Mouse (Mus musculus): Measurements from ENCODE around the gene Kcnj16. TPM values are rescaled to one million over a fixed set of nuclear protein-coding genes. Genes with fewer than 3 reads are reported as not detected.

Kcnj16 gene
- total and polyA plus RNA-seq, 3 experiments = not detected

GRCm38 (mm10) chr11:111042175-111042574 is 74.3 kb downstream of the Kcnj16 start:
- Histone ChIP-seq H3K79me2 (replicated peaks; ENCODE audit: control insufficient read depth, extremely low read depth, insufficient read depth, poor library complexity, severe bottlenecking) (no peaks in the 10 kb centered on the region), H3K4me1 (ENCODE audit: control insufficient read depth in 1 of 2, insufficient read depth in 2 of 2) (no peaks in the 10 kb centered on the region), H3K27me3 (replicated peaks) (no peaks in the 10 kb centered on the region), H3K9ac (ENCODE audit: insufficient read depth, low read depth) (no peak overlapping the region), H3K27ac (ENCODE audit: insufficient read depth, low read depth) (no peak overlapping the region), H3K4me3 (replicated peaks in 1 of 3; ENCODE audit: low read depth in 2 of 3, low read length in 2 of 3, poor library complexity in 1 of 3) (no peak overlapping the region), H3K36me3 (replicated peaks in 1 of 2; ENCODE audit: control insufficient read depth in 1 of 2, insufficient read depth in 1 of 2, low read length in 1 of 2) (no peaks in the 10 kb centered on the region), H3K4me2 (ENCODE audit: insufficient read depth, low read depth, poor library complexity, severe bottlenecking) (no peak overlapping the region), H3K9me3 (replicated peaks; ENCODE audit: low read length) (no peaks in the 10 kb centered on the region)
- DNase-seq (ENCODE audit: extremely low read depth) = peak; percentile 61
- dilution Hi-C loops (cut with MboI; ENCODE audit: extremely low pct_ligation_motif_present, extremely low pct_unique_long_range_greater_than_20kb, low sequenced_read_pairs) (no loop called here), in situ Hi-C loops (cut with MboI; ENCODE audit: low pct_ligation_motif_present, low pct_unique_long_range_greater_than_20kb, low sequenced_read_pairs) (loop anchor here (10.0 kb wide), 1 partner anchor 477 kb away; no protein-coding TSS in a partner anchor)
- TF ChIP-seq SMC3 (IDR thresholded peaks at IDR 0.05; ENCODE audit: low read depth, low read length) (peak; percentile 83), TBP (conservative IDR thresholded peaks at IDR 0.05; ENCODE audit: low read depth, low read length) (no peak), RAD21 (IDR thresholded peaks at IDR 0.05; ENCODE audit: low read depth, low read length) (peak; percentile 71), CTCF (conservative IDR thresholded peaks at IDR 0.05 in 1 of 2, IDR thresholded peaks at IDR 0.05 in 1 of 2; ENCODE audit: low read depth in 2 of 2, low read length in 2 of 2) (peak; percentile 68 to 72), UBTF (IDR thresholded peaks at IDR 0.05; ENCODE audit: low read depth, low read length) (no peak)

- no peak overlapping the region for H3K9ac ChIP-seq (ENCODE audit: insufficient read depth, low read depth)
- H3K9me3 ChIP-seq (replicated peaks; ENCODE audit: low read length) = no peaks in the 10 kb centered on the region
- H3K27me3 ChIP-seq (replicated peaks) = no peaks in the 10 kb centered on the region
- H3K27ac ChIP-seq (ENCODE audit: insufficient read depth, low read depth) = no peak overlapping the region
- no peak for DNase-seq (ENCODE audit: extremely low read depth)
- no peak overlapping the region for H3K4me2 ChIP-seq (ENCODE audit: insufficient read depth, low read depth, poor library complexity, severe bottlenecking)
- in situ Hi-C loops (cut with MboI; ENCODE audit: low pct_ligation_motif_present, low pct_unique_long_range_greater_than_20kb, low sequenced_read_pairs) (loop anchor here (10.0 kb wide), 1 partner anchor 478 kb away; no protein-coding TSS in a partner anchor), dilution Hi-C loops (cut with MboI; ENCODE audit: extremely low pct_ligation_motif_present, extremely low pct_unique_long_range_greater_than_20kb, low sequenced_read_pairs) (no loop called here)
- no peak for TF ChIP-seq GABPA (IDR thresholded peaks at IDR 0.05; ENCODE audit: insufficient replicate concordance, low read depth, low read length)
- H3K79me2 ChIP-seq (replicated peaks; ENCODE audit: control insufficient read depth, extremely low read depth, insufficient read depth, poor library complexity, severe bottlenecking) = no peaks in the 10 kb centered on the region
- H3K4me3 ChIP-seq (replicated peaks in 1 of 3; ENCODE audit: low read depth in 2 of 3, low read length in 2 of 3, poor library complexity in 1 of 3) = no peak overlapping the region
- no peaks in the 10 kb centered on the region for H3K36me3 ChIP-seq (replicated peaks in 1 of 2; ENCODE audit: control insufficient read depth in 1 of 2, insufficient read depth in 1 of 2, low read length in 1 of 2)
- no peaks in the 10 kb centered on the region for H3K4me1 ChIP-seq (ENCODE audit: control insufficient read depth in 1 of 2, insufficient read depth in 2 of 2)
These were observed 75.5 kb downstream of the Kcnj16 start for GRCm38 (mm10) chr11:111043298-111043697.

GRCm38 (mm10) chr11:111054252-111054651 is 86.4 kb downstream of the Kcnj16 start:
- H3K9ac ChIP-seq (ENCODE audit: insufficient read depth, low read depth) = no peak overlapping the region
- H3K4me3 ChIP-seq (replicated peaks in 1 of 3; ENCODE audit: low read depth in 2 of 3, low read length in 2 of 3, poor library complexity in 1 of 3) = no peak overlapping the region
- in situ Hi-C loops (cut with MboI; ENCODE audit: low pct_ligation_motif_present, low pct_unique_long_range_greater_than_20kb, low sequenced_read_pairs) (loop anchor here (25.0 kb wide), 2 partner anchors 383 to 692 kb away; no protein-coding TSS in a partner anchor), dilution Hi-C loops (cut with MboI; ENCODE audit: extremely low pct_ligation_motif_present, extremely low pct_unique_long_range_greater_than_20kb, low sequenced_read_pairs) (no loop called here)
- H3K27me3 ChIP-seq (replicated peaks) = no peaks in the 10 kb centered on the region
- no peak for DNase-seq (ENCODE audit: extremely low read depth)
- no peaks in the 10 kb centered on the region for H3K36me3 ChIP-seq (replicated peaks in 1 of 2; ENCODE audit: control insufficient read depth in 1 of 2, insufficient read depth in 1 of 2, low read length in 1 of 2)
- no peaks in the 10 kb centered on the region for H3K9me3 ChIP-seq (replicated peaks; ENCODE audit: low read length)
- H3K79me2 ChIP-seq (replicated peaks; ENCODE audit: control insufficient read depth, extremely low read depth, insufficient read depth, poor library complexity, severe bottlenecking) = no peaks in the 10 kb centered on the region
- H3K27ac ChIP-seq (ENCODE audit: insufficient read depth, low read depth) = no peak overlapping the region
- H3K4me1 ChIP-seq (ENCODE audit: control insufficient read depth in 1 of 2, insufficient read depth in 2 of 2) = 0 out of 4 replicates have a peak, but pooled peaks cover 0 to 3% of the 10 kb centered on the region in 2 experiments
- TF ChIP-seq SIN3A (IDR thresholded peaks at IDR 0.05; ENCODE audit: low read length) = no peak
- no peak for TF ChIP-seq MEF2A (IDR thresholded peaks at IDR 0.05; ENCODE audit: borderline replicate concordance, low read depth, low read length)
- TF ChIP-seq ZC3H11A (IDR thresholded peaks at IDR 0.05; ENCODE audit: low read depth, low read length) = no peak
- no peak for TF ChIP-seq MXI1 (IDR thresholded peaks at IDR 0.05; ENCODE audit: low read depth, low read length)
- no peak for TF ChIP-seq USF1 (IDR thresholded peaks at IDR 0.05; ENCODE audit: low read depth, low read length)
- no peak for TF ChIP-seq NRF1 (IDR thresholded peaks at IDR 0.05; ENCODE audit: low read depth, low read length)
- no peak for TF ChIP-seq JUN (IDR thresholded peaks at IDR 0.05; ENCODE audit: insufficient read depth, low read depth, low read length)
- no peak for TF ChIP-seq SMC3 (IDR thresholded peaks at IDR 0.05; ENCODE audit: low read depth, low read length)
- TF ChIP-seq IRF4 (IDR thresholded peaks at IDR 0.05; ENCODE audit: low read depth, low read length) = no peak
- TF ChIP-seq CHD2 (IDR thresholded peaks at IDR 0.05; ENCODE audit: low read length) = no peak
- no peak for TF ChIP-seq MYC (IDR thresholded peaks at IDR 0.05; ENCODE audit: low read depth, low read length)
- TF ChIP-seq POLR2A (IDR thresholded peaks at IDR 0.05; ENCODE audit: low read depth, low read length) = no peak
- TF ChIP-seq E2F4 (IDR thresholded peaks at IDR 0.05; ENCODE audit: insufficient replicate concordance, low read depth, low read length) = no peak
- TF ChIP-seq UBTF (IDR thresholded peaks at IDR 0.05; ENCODE audit: low read depth, low read length) = no peak
- H3K4me2 ChIP-seq (ENCODE audit: insufficient read depth, low read depth, poor library complexity, severe bottlenecking) = no peak overlapping the region

All from CH12.LX (cell line).